Mouse (Mus musculus) hindbrain, embryonic 11.5 days (tissue): ENCODE data around the gene Cs. TPM values are rescaled to one million over a fixed set of nuclear protein-coding genes. Genes with fewer than 3 reads are reported as not detected.

Source experiments
- ATAC-seq: fragments of 200-750 bp; cut with Nextera tagmentation; 2 replicates; pipeline ENCODE4 v1.8.0; 2017; ENCODE audit warnings: mild to moderate bottlenecking, moderate TSS enrichment, moderate library complexity; ENCODE audit not compliant: low FRiP score
- DNase-seq: peaks from one replicate; pipeline ENCODE4 v3.0.0-alpha.2; 2015; ENCODE audit warnings: low spot score
- H3K27ac ChIP-seq: fragments of 300-500 bp; sonication (generic); 2 replicates; pipeline ENCODE4 v1.5.1; 2014; ENCODE audit warnings: mild to moderate bottlenecking, low read depth, low read length
- H3K27me3 ChIP-seq: fragments of 300-500 bp; sonication (generic); 2 replicates; pipeline ENCODE4 v1.6.1; 2014; ENCODE audit warnings: mild to moderate bottlenecking, low read length, moderate library complexity, mixed read lengths; ENCODE audit not compliant: control insufficient read depth, insufficient read depth
- H3K36me3 ChIP-seq: fragments of 300-500 bp; sonication (generic); 2 replicates; pipeline ENCODE4 v1.6.1; 2014; ENCODE audit warnings: mild to moderate bottlenecking, low read length, moderate library complexity, mixed read lengths; ENCODE audit not compliant: control insufficient read depth, insufficient read depth
- H3K4me1 ChIP-seq: fragments of 300-500 bp; sonication (generic); replicated peaks from 2 replicates; pipeline ENCODE4 v1.6.1; 2014; ENCODE audit warnings: low read length, mixed read lengths; ENCODE audit not compliant: control insufficient read depth, insufficient read depth
- H3K4me2 ChIP-seq: fragments of 300-500 bp; sonication (generic); replicated peaks from 2 replicates; pipeline ENCODE4 v1.6.1; 2014; ENCODE audit warnings: mild to moderate bottlenecking, low read depth, low read length
- H3K4me3 ChIP-seq: fragments of 300-500 bp; sonication (generic); 2 replicates; pipeline ENCODE4 v1.5.1; 2014; ENCODE audit warnings: low read depth, low read length
- H3K9ac ChIP-seq: fragments of 300-500 bp; sonication (generic); 2 replicates; pipeline ENCODE4 v1.6.1; 2014; ENCODE audit warnings: low read depth, low read length
- H3K9me3 ChIP-seq: fragments of 300-500 bp; sonication (generic); 2 replicates; pipeline ENCODE4 v1.6.1; 2016; ENCODE audit warnings: low read length; ENCODE audit not compliant: control insufficient read depth
- WGBS: fragments of 180-500 bp; shearing (Covaris S2); extraction: QIAGEN DNeasy Blood & Tissue Kit; methylation state at CpG from one replicate; pipeline ENCODE4 v1.1.7; 2014; 5-methylcytosine and 5-hydroxymethylcytosine counted together
- polyA plus RNA-seq: library from polyadenylated mRNA; unstranded; fragments of >200 nt; fragmentation: Nextera tagmentation; extraction: Ambion mirVana; gene quantifications from 2 replicates; pipeline ENCODE4 v1.2.1, GENCODE M21; 2014

The Cs gene
- polyA plus RNA-seq, 1 experiment from 2014 or later = 242 TPM

- 82% methylated on average over 2 of the region's 2 CpGs for WGBS
- Histone ChIP-seq H3K4me1 (0 out of 2 replicates have a peak, but pooled peaks cover 2% of the 10 kb centered on the region), H3K4me2 (peak overlapping the region; percentile 83; the same call in 1 of the 2 replicates), H3K27me3 (no peaks in the 10 kb centered on the region), H3K4me3 (peak overlapping the region; percentile 98), H3K9ac (no peak overlapping the region; the same call in 1 of the 2 replicates), H3K9me3 (no peaks in the 10 kb centered on the region), H3K27ac (no peak overlapping the region), H3K36me3 (no peaks in the 10 kb centered on the region)
- ATAC-seq = no peak
- no peak for DNase-seq
Observed at GRCm38 (mm10) chr10:128338948-128339347, 1.4 kb downstream of the Cs start.

GRCm38 (mm10) chr10:128340257-128340656, 2.7 kb downstream of the Cs start:
- H3K9me3 ChIP-seq = no peaks in the 10 kb centered on the region
- H3K27me3 ChIP-seq = no peaks in the 10 kb centered on the region
- 82% methylated on average over 2 of the region's 2 CpGs for WGBS
- no peak for ATAC-seq
- H3K36me3 ChIP-seq = no peaks in the 10 kb centered on the region
- H3K9ac ChIP-seq = no peak overlapping the region
- DNase-seq = no peak
- H3K4me1 ChIP-seq = 0 out of 2 replicates have a peak, but pooled peaks cover 2% of the 10 kb centered on the region
- no peak overlapping the region for H3K27ac ChIP-seq
- no peak overlapping the region for H3K4me3 ChIP-seq
- H3K4me2 ChIP-seq = no peak overlapping the region

GRCm38 (mm10) chr10:128343436-128343835, 5.9 kb downstream of the Cs start:
- 86% methylated on average over 1 of the region's 1 CpGs for WGBS

GRCm38 (mm10) chr10:128344568-128345275, 7.2 kb downstream of the Cs start:
- DNase-seq (no peak), ATAC-seq (no peak)
- no peaks in the 10 kb centered on the region for H3K9me3 ChIP-seq
- H3K27me3 ChIP-seq = no peaks in the 10 kb centered on the region
- H3K27ac ChIP-seq = no peak overlapping the region
- H3K4me2 ChIP-seq = no peak overlapping the region
- no peak overlapping the region for H3K4me3 ChIP-seq
- H3K36me3 ChIP-seq = no peaks in the 10 kb centered on the region
- WGBS = 77% methylated on average over 7 of the region's 7 CpGs
- H3K4me1 ChIP-seq = no peaks in the 10 kb centered on the region
- no peak overlapping the region for H3K9ac ChIP-seq

More at GRCm38 (mm10) chr10:128343436-128343835, 5.9 kb downstream of the Cs start:
- no peak for DNase-seq
- no peak overlapping the region for H3K9ac ChIP-seq
- no peaks in the 10 kb centered on the region for H3K27me3 ChIP-seq
- no peak for ATAC-seq
- no peak overlapping the region for H3K4me3 ChIP-seq
- 0 out of 2 replicates have a peak, but pooled peaks cover 2% of the 10 kb centered on the region for H3K4me1 ChIP-seq
- H3K9me3 ChIP-seq = no peaks in the 10 kb centered on the region
- no peak overlapping the region for H3K4me2 ChIP-seq
- no peak overlapping the region for H3K27ac ChIP-seq
- no peaks in the 10 kb centered on the region for H3K36me3 ChIP-seq

GRCm38 (mm10) chr10:128347541-128347940, 10.0 kb downstream of the Cs start:
- WGBS = 94% methylated on average over 8 of the region's 8 CpGs

GRCm38 (mm10) chr10:128358796-128359195, 21.3 kb downstream of the Cs start:
- Histone ChIP-seq H3K4me2 (no peak overlapping the region), H3K4me1 (no peaks in the 10 kb centered on the region), H3K9ac (no peak overlapping the region), H3K36me3 (peaks cover 22% of the 10 kb centered on the region), H3K27ac (no peak overlapping the region), H3K27me3 (no peaks in the 10 kb centered on the region), H3K9me3 (no peaks in the 10 kb centered on the region), H3K4me3 (no peak overlapping the region)
- ATAC-seq (no peak), DNase-seq (peak; percentile 75)
- WGBS = 55% methylated on average over 2 of the region's 2 CpGs

More at GRCm38 (mm10) chr10:128347541-128347940, 10.0 kb downstream of the Cs start:
- H3K9ac ChIP-seq = no peak overlapping the region
- 0 out of 2 replicates have a peak, but pooled peaks cover 5% of the 10 kb centered on the region for H3K36me3 ChIP-seq
- H3K27ac ChIP-seq = no peak overlapping the region
- DNase-seq (no peak), ATAC-seq (no peak)
- no peak overlapping the region for H3K4me3 ChIP-seq
- H3K27me3 ChIP-seq = no peaks in the 10 kb centered on the region
- H3K4me1 ChIP-seq = no peaks in the 10 kb centered on the region
- H3K4me2 ChIP-seq = no peak overlapping the region
- no peaks in the 10 kb centered on the region for H3K9me3 ChIP-seq

GRCm38 (mm10) chr10:128359226-128359625, 21.7 kb downstream of the Cs start:
- Histone ChIP-seq H3K4me1 (no peaks in the 10 kb centered on the region), H3K27ac (no peak overlapping the region), H3K4me2 (no peak overlapping the region), H3K9me3 (no peaks in the 10 kb centered on the region), H3K27me3 (no peaks in the 10 kb centered on the region), H3K4me3 (no peak overlapping the region), H3K36me3 (peaks cover 18% of the 10 kb centered on the region), H3K9ac (no peak overlapping the region)
- DNase-seq = no peak
- WGBS = 94% methylated on average over 6 of the region's 6 CpGs
- no peak for ATAC-seq

GRCm38 (mm10) chr10:128361836-128362235, 24.3 kb downstream of the Cs start:
- ATAC-seq = no peak
- Histone ChIP-seq H3K9me3 (no peaks in the 10 kb centered on the region), H3K27me3 (no peaks in the 10 kb centered on the region), H3K27ac (no peak overlapping the region), H3K9ac (no peak overlapping the region), H3K4me2 (no peak overlapping the region), H3K36me3 (peaks cover 13% of the 10 kb centered on the region), H3K4me3 (no peak overlapping the region), H3K4me1 (no peaks in the 10 kb centered on the region)
- 92% methylated on average over 6 of the region's 6 CpGs for WGBS
- DNase-seq = no peak

GRCm38 (mm10) chr10:128362568-128362967, 25.0 kb downstream of the Cs start:
- Histone ChIP-seq H3K9ac (no peak overlapping the region), H3K27ac (no peak overlapping the region), H3K4me1 (peaks cover 3% of the 10 kb centered on the region; the same call in 1 of the 2 replicates), H3K4me3 (no peak overlapping the region), H3K36me3 (peaks cover 13% of the 10 kb centered on the region), H3K27me3 (no peaks in the 10 kb centered on the region), H3K9me3 (no peaks in the 10 kb centered on the region), H3K4me2 (no peak overlapping the region)
- 58% methylated on average over 3 of the region's 3 CpGs for WGBS
- DNase-seq (peak; percentile 71), ATAC-seq (no peak)
